Mouse (Mus musculus) forebrain, postnatal 0 days (tissue): ENCODE data around the gene Olfr432. TPM values are rescaled to one million over a fixed set of nuclear protein-coding genes. Genes with fewer than 3 reads are reported as not detected.
"Not testable (repeated sequence)": the region's sequence is repeated elsewhere in the genome, so short reads cannot be mapped to it uniquely, and the experiment has no call there.

Experiments used
- ATAC-seq: fragments of 200-750 bp; cut with Nextera tagmentation; 2 replicates; pipeline ENCODE4 v1.8.0; 2017; ENCODE audit warnings: mild to moderate bottlenecking, moderate library complexity
- DNase-seq: peaks from one replicate; pipeline ENCODE4 v3.0.0-alpha.2; 2015
- H3K27ac ChIP-seq: fragments of 300-500 bp; sonication (generic); 2 replicates; pipeline ENCODE4 v1.5.1; 2014; ENCODE audit warnings: low read depth, mild to moderate bottlenecking, antibody characterized with exemption, low read length, moderate library complexity, mixed read lengths
- H3K27me3 ChIP-seq: fragments of 300-500 bp; sonication (generic); 2 replicates; pipeline ENCODE4 v1.6.1; 2014; ENCODE audit warnings: mild to moderate bottlenecking, low read length, mixed read lengths; ENCODE audit not compliant: insufficient read depth
- H3K36me3 ChIP-seq: fragments of 300-500 bp; sonication (generic); 2 replicates; pipeline ENCODE4 v1.6.1; 2014; ENCODE audit warnings: mild to moderate bottlenecking, moderate library complexity; ENCODE audit not compliant: insufficient read depth
- H3K4me1 ChIP-seq: fragments of 300-500 bp; sonication (generic); 2 replicates; pipeline ENCODE4 v1.6.1; 2014; ENCODE audit warnings: antibody characterized with exemption; ENCODE audit not compliant: insufficient read depth
- H3K4me2 ChIP-seq: fragments of 300-500 bp; sonication (generic); 2 replicates; pipeline ENCODE4 v1.6.1; 2014; ENCODE audit warnings: low read depth, mild to moderate bottlenecking, moderate library complexity
- H3K4me3 ChIP-seq: fragments of 300-500 bp; sonication (generic); 2 replicates; pipeline ENCODE4 v1.5.1; 2014; ENCODE audit warnings: low read depth, low read length, mixed read lengths
- H3K9ac ChIP-seq: fragments of 300-500 bp; sonication (generic); 2 replicates; pipeline ENCODE4 v1.6.1; 2014; ENCODE audit warnings: mild to moderate bottlenecking
- H3K9me3 ChIP-seq: fragments of 300-500 bp; sonication (generic); 2 replicates; pipeline ENCODE4 v1.6.1; 2016; ENCODE audit warnings: low read length
- CTCF ChIP-seq: sonication (generic); IDR thresholded peaks from 2 replicates; pipeline ENCODE4 v1.5.1; 2016; ENCODE audit warnings: antibody characterized with exemption, control low read depth, low read depth
- WGBS: fragments of 180-500 bp; shearing (Covaris S2); extraction: QIAGEN DNeasy Blood & Tissue Kit; methylation state at CpG from one replicate; pipeline ENCODE4 v1.1.7; 2014; 5-methylcytosine and 5-hydroxymethylcytosine counted together
- polyA plus RNA-seq: library from polyadenylated mRNA; unstranded; fragments of >200 nt; fragmentation: Nextera tagmentation; extraction: Ambion mirVana; gene quantifications from 2 replicates; pipeline ENCODE4 v1.2.1, GENCODE M21; 2015
- total RNA-seq: library from RNA; depleted of rRNA; stranded (reverse); fragments of >200 nt; gene quantifications from 2 replicates; pipeline ENCODE4 v1.2.3, GENCODE M21; 2014; rRNA removed

Gene Olfr432
- total RNA-seq = not detected in 2 replicates
- not detected in 2 replicates for polyA plus RNA-seq

DNA sequence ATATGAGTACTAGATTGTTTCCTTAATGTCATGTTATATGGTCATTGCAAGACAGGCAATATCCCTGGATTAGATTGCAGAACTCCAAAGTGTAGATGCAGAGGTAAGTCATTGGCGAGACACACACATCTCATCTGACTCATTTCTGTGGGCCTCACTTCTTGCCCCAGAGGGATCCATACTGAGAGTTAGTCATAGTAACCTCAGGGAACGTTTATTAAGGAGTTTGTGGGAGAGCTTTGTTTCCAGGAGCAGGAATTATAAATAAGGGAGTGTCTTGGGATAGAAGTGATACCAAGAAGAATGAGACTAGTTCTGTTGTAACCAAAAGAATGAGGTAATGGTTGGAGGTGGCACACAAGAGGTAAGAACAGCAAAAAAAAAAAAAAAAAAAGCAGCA lies at the start of gene Olfr432:
Gene Olfr432 (plus strand): TSS at position 313 of the 400 bp plus-strand sequence.
- Histone ChIP-seq H3K9ac (no peak within 1 kb of the TSS), H3K4me2 (no peak within 1 kb of the TSS), H3K4me3 (no peak within 1 kb of the TSS), H3K27me3 (no peaks in the 10 kb centered on the region), H3K4me1 (no peaks in the 10 kb centered on the region), H3K9me3 (no peaks in the 10 kb centered on the region), H3K36me3 (no peaks in the 10 kb centered on the region), H3K27ac (no peak within 1 kb of the TSS)
- 74% methylated on average over 2 of the region's 2 CpGs for WGBS
- ATAC-seq (no peak), DNase-seq (no peak)
- no peak for TF ChIP-seq CTCF

GRCm38 (mm10) chr1:174004352-174005109 lies 44.5 kb upstream of the Olfr432 start:
- 76% methylated on average over 2 of the region's 3 CpGs for WGBS
- not testable (repeated sequence) for H3K4me3 ChIP-seq, H3K36me3 ChIP-seq, H3K27ac ChIP-seq, ATAC-seq, H3K4me1 ChIP-seq, H3K4me2 ChIP-seq, DNase-seq, H3K9ac ChIP-seq, H3K9me3 ChIP-seq, H3K27me3 ChIP-seq

DNA sequence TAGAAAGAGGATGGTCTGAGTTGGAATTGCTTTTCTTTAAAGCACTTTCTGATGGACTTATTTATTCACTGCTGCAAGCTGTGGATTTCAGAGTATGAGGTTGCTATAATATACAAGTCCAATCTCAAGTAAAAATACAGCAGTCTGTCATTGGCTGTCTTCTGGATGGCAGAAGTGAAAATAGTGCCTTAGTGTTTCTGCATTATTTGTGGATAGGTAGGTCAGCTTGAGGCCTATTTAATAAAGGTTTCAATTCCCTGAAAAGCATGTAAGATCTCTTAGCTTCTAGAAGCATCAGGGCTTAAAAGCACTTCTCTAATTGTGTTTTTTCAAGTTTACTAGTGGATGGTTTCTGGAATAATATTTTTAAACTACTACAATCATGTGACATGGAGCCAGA lies 42.0 kb upstream of the Olfr432 start:
- H3K4me2 ChIP-seq, H3K9ac ChIP-seq, H3K27me3 ChIP-seq, ATAC-seq, H3K36me3 ChIP-seq, H3K4me3 ChIP-seq, H3K9me3 ChIP-seq, H3K4me1 ChIP-seq, H3K27ac ChIP-seq, DNase-seq: not testable (repeated sequence)

DNA sequence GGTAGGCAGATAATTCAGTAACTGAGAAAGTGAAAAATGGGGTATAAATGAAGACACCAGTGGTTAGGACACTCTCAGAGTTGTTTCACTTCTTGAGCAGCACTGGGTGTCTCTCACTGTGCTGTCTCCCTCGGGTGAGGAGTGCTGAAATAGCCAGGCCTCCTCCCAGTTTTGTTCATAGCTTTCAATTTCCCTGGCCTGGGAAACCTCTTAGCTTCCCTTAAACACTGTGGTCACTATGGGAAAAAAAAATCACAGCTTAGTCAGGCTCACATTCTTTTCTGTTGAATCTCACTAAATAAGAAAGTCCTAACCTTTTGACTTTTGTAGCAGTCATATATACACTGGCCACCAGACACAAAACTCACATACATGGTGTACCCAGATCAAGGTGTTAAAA lies 17.3 kb upstream of the Olfr432 start, which contains the start of gene Ifi205:
Gene Ifi205 (minus strand): TSS at position 113 of the 400 bp plus-strand sequence.
- ATAC-seq = no peak
- Histone ChIP-seq H3K9me3 (no peaks in the 10 kb centered on the region), H3K27ac (no peak within 1 kb of the TSS), H3K4me3 (no peak within 1 kb of the TSS), H3K9ac (no peak within 1 kb of the TSS), H3K36me3 (no peaks in the 10 kb centered on the region), H3K4me2 (no peak within 1 kb of the TSS), H3K27me3 (no peaks in the 10 kb centered on the region), H3K4me1 (no peaks in the 10 kb centered on the region)
- no peak for DNase-seq
- 38% methylated on average over 1 of the region's 1 CpGs for WGBS
- no peak for TF ChIP-seq CTCF

GRCm38 (mm10) chr1:174035841-174036240 lies 13.2 kb upstream of the Olfr432 start:
- DNase-seq (no peak), ATAC-seq (no peak)
- no peaks in the 10 kb centered on the region for H3K36me3 ChIP-seq
- H3K4me1 ChIP-seq = no peaks in the 10 kb centered on the region
- H3K4me3 ChIP-seq = no peak overlapping the region
- no peaks in the 10 kb centered on the region for H3K9me3 ChIP-seq
- WGBS = 28% methylated on average over 4 of the region's 4 CpGs
- no peak for TF ChIP-seq CTCF
- no peak overlapping the region for H3K4me2 ChIP-seq
- no peaks in the 10 kb centered on the region for H3K27me3 ChIP-seq
- H3K27ac ChIP-seq = no peak overlapping the region
- no peak overlapping the region for H3K9ac ChIP-seq

DNA sequence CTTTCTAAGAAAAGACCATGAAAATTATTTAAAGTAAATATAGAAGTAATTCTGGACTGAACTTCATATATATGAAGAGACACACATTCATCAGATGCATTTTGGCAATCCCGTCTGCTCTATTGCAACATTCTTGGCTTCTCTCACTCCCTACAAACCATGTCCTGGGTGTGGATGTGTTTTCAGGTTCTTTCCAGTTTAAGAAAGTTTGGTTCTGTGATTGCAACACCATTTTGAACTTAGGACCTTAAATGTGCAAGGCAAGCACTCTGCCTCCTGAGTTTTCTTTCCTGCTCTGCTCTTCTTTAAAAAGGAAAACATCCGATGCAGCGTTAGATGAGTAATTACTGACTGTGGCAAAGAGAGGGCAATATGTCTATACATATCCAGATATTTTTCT lies 10.5 kb upstream of the Olfr432 start:
- TF ChIP-seq CTCF = no peak
- ATAC-seq = no peak
- no peak overlapping the region for H3K4me3 ChIP-seq
- H3K4me2 ChIP-seq = no peak overlapping the region
- WGBS = 93% methylated on average over 3 of the region's 3 CpGs
- no peaks in the 10 kb centered on the region for H3K9me3 ChIP-seq
- H3K36me3 ChIP-seq = no peaks in the 10 kb centered on the region
- H3K9ac ChIP-seq = no peak overlapping the region
- no peak overlapping the region for H3K27ac ChIP-seq
- H3K4me1 ChIP-seq = no peaks in the 10 kb centered on the region
- no peaks in the 10 kb centered on the region for H3K27me3 ChIP-seq
- DNase-seq = no peak

DNA sequence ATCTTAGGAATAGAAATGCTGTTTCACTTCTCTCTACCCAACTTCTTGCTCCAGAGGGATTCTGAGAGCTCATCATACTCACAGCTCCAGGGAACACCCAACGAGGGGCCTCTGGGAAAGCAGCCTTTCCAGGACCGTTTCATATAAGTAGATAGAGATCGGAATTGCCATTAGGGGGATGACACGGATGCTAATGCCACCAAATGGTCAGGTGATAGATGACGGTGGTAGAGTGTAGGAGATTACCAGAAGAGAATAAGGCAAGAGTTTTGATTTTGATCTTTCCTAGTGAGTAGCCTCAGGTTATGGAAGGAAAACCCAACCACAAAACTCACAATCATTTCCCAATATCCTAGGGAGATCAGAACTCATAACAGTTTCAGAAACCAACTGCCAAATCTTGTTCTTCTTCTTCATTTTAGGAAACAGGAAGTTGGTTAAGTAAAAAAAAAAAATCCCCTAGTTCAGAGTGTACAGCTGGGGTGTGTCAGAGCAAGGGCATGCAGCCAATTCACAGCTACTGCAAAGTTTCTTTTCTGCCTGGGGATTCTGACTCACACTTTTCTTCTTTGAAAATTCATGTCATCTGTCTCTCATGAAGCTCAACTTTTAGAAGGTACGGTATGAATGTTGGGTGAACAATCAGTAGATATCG lies 8.4 kb upstream of the Olfr432 start, which contains the start of gene Olfr433:
Gene Olfr433 (plus strand): TSS at position 183 of the 655 bp plus-strand sequence.
- Histone ChIP-seq H3K27ac (no peak within 1 kb of the TSS), H3K4me3 (no peak within 1 kb of the TSS), H3K9ac (no peak within 1 kb of the TSS), H3K27me3 (no peaks in the 10 kb centered on the region), H3K36me3 (no peaks in the 10 kb centered on the region), H3K9me3 (no peaks in the 10 kb centered on the region), H3K4me1 (no peaks in the 10 kb centered on the region), H3K4me2 (no peak within 1 kb of the TSS)
- TF ChIP-seq CTCF = no peak
- 90% methylated on average over 7 of the region's 7 CpGs for WGBS
- DNase-seq = no peak
- no peak for ATAC-seq

- H3K36me3 ChIP-seq, H3K4me2 ChIP-seq, H3K9me3 ChIP-seq, H3K4me3 ChIP-seq, ATAC-seq, H3K9ac ChIP-seq, H3K27me3 ChIP-seq, H3K27ac ChIP-seq, H3K4me1 ChIP-seq, DNase-seq: not testable (repeated sequence)
- WGBS = 89% methylated on average over 12 of the region's 12 CpGs
Observed at GRCm38 (mm10) chr1:174042091-174042884, 6.7 kb upstream of the Olfr432 start.
